Mouse (Mus musculus) kidney, adult 8-10 months (tissue): ENCODE measurements at regions not wholly inside any gene's neighbourhood (a gene's known extent, or its start where the extent isn't known, plus 50 kb on each side); places are given as distances from the start of the nearest gene placed in this dataset.

Source experiments
- DNase-seq, 2 experiments: peaks; one replicate each; pipeline ENCODE4 v3.0.0; 2022

- no peak for DNase-seq
Observed at GRCm38 (mm10) chr9:61489147-61489546, 117.0 kb downstream of the Tle3 start.

GRCm38 (mm10) chr9:61487824-61488223, 115.7 kb downstream of the Tle3 start:
- no peak for DNase-seq

GRCm38 (mm10) chr9:61487146-61487545, 115.0 kb downstream of the Tle3 start:
- DNase-seq, result no peak

- DNase-seq, result peak in 1 of 2 experiments; percentile 15
Observed at GRCm38 (mm10) chr9:61484391-61484790, 112.2 kb downstream of the Tle3 start.

- DNase-seq, result no peak
Observed at GRCm38 (mm10) chr9:61479626-61480025, 107.5 kb downstream of the Tle3 start.

- no peak for DNase-seq
Observed at GRCm38 (mm10) chr9:61478862-61479261, 106.7 kb downstream of the Tle3 start.

- no peak for DNase-seq
Observed at GRCm38 (mm10) chr9:61476351-61476750, 104.2 kb downstream of the Tle3 start.

- peak in 1 of 2 experiments; percentile 13 for DNase-seq
Observed at GRCm38 (mm10) chr9:61470815-61471505, 98.8 kb downstream of the Tle3 start.

- DNase-seq, result no peak
Observed at GRCm38 (mm10) chr9:61468897-61469509, 96.8 kb downstream of the Tle3 start.

- DNase-seq, result peak in 1 of 2 experiments; percentile 23
Observed at GRCm38 (mm10) chr9:61468368-61468848, 96.2 kb downstream of the Tle3 start.
